Comparison of ENCODE assay signal across 16 mouse cellular contexts in the genomic region with DNA sequence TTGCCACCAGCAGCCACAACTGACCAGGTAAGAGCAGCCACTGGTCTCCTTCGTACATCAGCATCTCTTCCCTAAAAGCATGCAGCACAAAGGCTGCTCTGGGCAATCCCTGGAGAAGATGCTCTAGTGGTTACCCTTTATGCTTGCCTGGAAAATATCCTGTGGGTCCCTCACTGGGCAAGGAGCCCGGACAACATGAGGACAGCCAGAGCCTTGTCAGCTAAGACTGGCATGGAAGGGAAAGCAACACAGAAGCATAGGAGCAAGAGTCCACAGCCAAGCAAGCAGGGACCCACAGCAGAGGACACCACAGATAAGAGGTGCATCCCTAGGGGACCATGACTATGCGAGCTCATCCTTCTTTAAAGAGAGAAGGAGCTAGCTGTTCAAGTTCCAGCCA. TPM values are rescaled to one million over a fixed set of nuclear protein-coding genes. Genes with fewer than 3 reads are reported as not detected.
DNase-seq lines count a peak whose midpoint lies in the region; ATAC-seq lines count a peak whose summit lies in the region.
"Had no signal": no experiment of that assay in that cellular context is flagged by ENCODE, and none has a peak within 500 bp of the region (broad histone marks: within the 10 kb centered on the region; RNA-seq: fewer than 3 reads in every experiment).

No protein-coding gene starts in this region.

- ATAC-seq in hindbrain, embryonic 14.5 days (ENCODE audit: low FRiP score): no peak
- ATAC-seq in liver, embryonic 16.5 days (ENCODE audit: low read depth): no peak
- ATAC-seq: hindbrain, embryonic 16.5 days; intestine, postnatal 0 days; midbrain, embryonic 13.5 days had no signal

- peaks cover 98% of the 10 kb centered on the region for H3K36me3 ChIP-seq in hindbrain, embryonic 10.5 days
- peaks cover 73% of the 10 kb centered on the region for H3K36me3 ChIP-seq in hindbrain, embryonic 14.5 days (replicated peaks; ENCODE audit: control insufficient read depth, insufficient read depth)
- H3K36me3 ChIP-seq in liver, embryonic 16.5 days (ENCODE audit: control insufficient read depth, insufficient read depth): peaks cover 24% of the 10 kb centered on the region

- peak; percentile 31 to 58 for DNase-seq in cerebellum, postnatal 25 days
- DNase-seq in cerebellum, adult 8-10 months: no peak
- DNase-seq in hindbrain, embryonic 10.5 days (ENCODE audit: low spot score): no peak
- DNase-seq in hindbrain, embryonic 14.5 days (ENCODE audit: low spot score): no peak
- DNase-seq in adipocyte (ENCODE audit: low spot score): peak; percentile 80
- DNase-seq in lung, postnatal 10 days: no peak
- DNase-seq: gastrocnemius, postnatal 14 days; right cerebral cortex, adult 18-20 months; thymus, postnatal 25 days had no signal

- no peaks in the 10 kb centered on the region for H3K4me1 ChIP-seq in hindbrain, embryonic 10.5 days (replicated peaks)
- no peaks in the 10 kb centered on the region for H3K4me1 ChIP-seq in hindbrain, embryonic 14.5 days (replicated peaks; ENCODE audit: control insufficient read depth, insufficient read depth, low read length)
- peaks cover 66% of the 10 kb centered on the region for H3K4me1 ChIP-seq in liver, embryonic 16.5 days (ENCODE audit: control insufficient read depth, low read depth, low read length)
- H3K4me1 ChIP-seq: forebrain, embryonic 12.5 days; midbrain, embryonic 13.5 days; neural tube, embryonic 13.5 days had no signal

- H3K27me3 ChIP-seq in hindbrain, embryonic 10.5 days (ENCODE audit: insufficient read depth, poor library complexity, severe bottlenecking): no peaks in the 10 kb centered on the region
- no peaks in the 10 kb centered on the region for H3K27me3 ChIP-seq in hindbrain, embryonic 14.5 days (ENCODE audit: control insufficient read depth, insufficient read depth, low read length)
- H3K27me3 ChIP-seq in liver, embryonic 16.5 days (ENCODE audit: control insufficient read depth, insufficient read depth, low read depth, low read length): no peaks in the 10 kb centered on the region
- H3K27me3 ChIP-seq: CH12.LX; forebrain, embryonic 12.5 days; midbrain, embryonic 13.5 days; neural tube, embryonic 13.5 days had no signal

- H3K4me3 ChIP-seq in hindbrain, embryonic 10.5 days: no peak overlapping the region
- H3K4me3 ChIP-seq in hindbrain, embryonic 14.5 days (replicated peaks; ENCODE audit: low read length): no peak overlapping the region
- H3K4me3 ChIP-seq in liver, embryonic 16.5 days (ENCODE audit: low read depth, low read length): no peak overlapping the region
- H3K4me3 ChIP-seq: forebrain, embryonic 12.5 days; midbrain, embryonic 13.5 days; neural tube, embryonic 13.5 days had no signal

- H3K9me3 ChIP-seq in hindbrain, embryonic 10.5 days: no peaks in the 10 kb centered on the region
- H3K9me3 ChIP-seq in hindbrain, embryonic 14.5 days (ENCODE audit: control insufficient read depth, low read length): no peaks in the 10 kb centered on the region
- H3K9me3 ChIP-seq in liver, embryonic 16.5 days (replicated peaks; ENCODE audit: control insufficient read depth, low read length): no peaks in the 10 kb centered on the region
- H3K9me3 ChIP-seq: forebrain, embryonic 12.5 days; midbrain, embryonic 13.5 days; neural tube, embryonic 13.5 days had no signal

- H3K9ac ChIP-seq in hindbrain, embryonic 14.5 days: no peak overlapping the region
- peak overlapping the region; percentile 19; the same call in 1 of the 2 replicates for H3K9ac ChIP-seq in liver, embryonic 16.5 days (ENCODE audit: low read depth, low read length)
- H3K9ac ChIP-seq: forebrain, embryonic 12.5 days; midbrain, embryonic 13.5 days; neural tube, embryonic 13.5 days had no signal

- H3K4me2 ChIP-seq in hindbrain, embryonic 14.5 days (replicated peaks): no peak overlapping the region
- no peak overlapping the region for H3K4me2 ChIP-seq in liver, embryonic 16.5 days (ENCODE audit: low read depth, low read length)
- H3K4me2 ChIP-seq: forebrain, embryonic 12.5 days; midbrain, embryonic 13.5 days; neural tube, embryonic 13.5 days had no signal

- peak overlapping the region; percentile 23; the same call in 1 of the 2 replicates for H3K27ac ChIP-seq in hindbrain, embryonic 10.5 days
- H3K27ac ChIP-seq in hindbrain, embryonic 14.5 days: no peak overlapping the region
- H3K27ac ChIP-seq in liver, embryonic 16.5 days (ENCODE audit: low read length): peak overlapping the region; percentile 88
- H3K27ac ChIP-seq: forebrain, embryonic 12.5 days; midbrain, embryonic 13.5 days; neural tube, embryonic 13.5 days had no signal

- WGBS in hindbrain, embryonic 10.5 days: 94% methylated on average over 3 of the region's 3 CpGs
- WGBS in hindbrain, embryonic 14.5 days: 90% methylated on average over 3 of the region's 3 CpGs
- WGBS in liver, embryonic 16.5 days (ENCODE audit: insufficient replicate concordance): 81% methylated on average over 3 of the region's 3 CpGs

RNA-seq across cellular contexts. Expression of a gene that starts 12.9 kb away (rescaled TPM):
- polyA plus RNA-seq in hindbrain, embryonic 10.5 days (2016; fragmentation: Nextera tagmentation; extraction: Ambion mirVana): 0.09 TPM in 1 of 2 replicates, not detected in the other
- not detected in 2 replicates for polyA plus RNA-seq in hindbrain, embryonic 14.5 days (2014; fragmentation: Nextera tagmentation; extraction: Ambion mirVana)
- 0.05 and 0.08 TPM in 2 replicates for polyA plus RNA-seq in liver, embryonic 16.5 days (2015; fragmentation: Nextera tagmentation; extraction: Ambion mirVana)
- polyA plus RNA-seq: forebrain, embryonic 12.5 days; intestine, postnatal 0 days; midbrain, embryonic 13.5 days; neural tube, embryonic 13.5 days had no signal

RNA-seq across cellular contexts. Expression of a gene that starts 33.3 kb away (rescaled TPM):
- polyA plus RNA-seq in hindbrain, embryonic 10.5 days (2016; fragmentation: Nextera tagmentation; extraction: Ambion mirVana): 122 and 123 TPM in 2 replicates
- polyA plus RNA-seq in hindbrain, embryonic 14.5 days (2014; fragmentation: Nextera tagmentation; extraction: Ambion mirVana): 73.5 and 77.2 TPM in 2 replicates
- 722 and 766 TPM in 2 replicates for polyA plus RNA-seq in liver, embryonic 16.5 days (2015; fragmentation: Nextera tagmentation; extraction: Ambion mirVana)

RNA-seq across cellular contexts. Expression of a gene that starts 54.9 kb away (rescaled TPM):
- 1.9 and 9.2 TPM in 2 replicates for polyA plus RNA-seq in hindbrain, embryonic 10.5 days (2016; fragmentation: Nextera tagmentation; extraction: Ambion mirVana)
- 6.6 and 10.8 TPM in 2 replicates for polyA plus RNA-seq in hindbrain, embryonic 14.5 days (2014; fragmentation: Nextera tagmentation; extraction: Ambion mirVana)
- 3.0 and 4.4 TPM in 2 replicates for polyA plus RNA-seq in liver, embryonic 16.5 days (2015; fragmentation: Nextera tagmentation; extraction: Ambion mirVana)

Comparison
In these comparisons a context has a peak if more than half of its experiments do, and no peak if none do; other contexts are left out.
1. DNase-seq: peak in cerebellum, postnatal 25 days (2 of 2) and adipocyte (single experiment); none in cerebellum, adult 8-10 months (single experiment), hindbrain, embryonic 10.5 days (single experiment), hindbrain, embryonic 14.5 days (single experiment) and lung, postnatal 10 days (single experiment).